Mouse (Mus musculus) myocyte (in vitro differentiated cells): ENCODE measurements around the gene Nek2.

Source experiments
- CEBPB ChIP-seq: IDR thresholded peaks from 2 replicates; pipeline ENCODE4 v1.6.1; 2011; ENCODE audit warnings: mild to moderate bottlenecking, moderate library complexity; ENCODE audit not compliant: poor library complexity, insufficient read depth, severe bottlenecking
- E2F4 ChIP-seq: IDR thresholded peaks from one replicate; pipeline ENCODE4 v1.6.1; 2011; ENCODE audit warnings: mild to moderate bottlenecking, control low read depth, moderate library complexity; ENCODE audit not compliant: insufficient read depth
- MAX ChIP-seq: IDR thresholded peaks from one replicate; pipeline ENCODE4 v1.6.1; 2011; ENCODE audit warnings: low read depth, mild to moderate bottlenecking, control low read depth
- MYOD1 ChIP-seq, 3 experiments: IDR thresholded peaks; one replicate each; pipeline ENCODE4 v1.6.1; 2011; ENCODE audit warnings: control low read depth in 2 of 3, low read depth in 2 of 3, mild to moderate bottlenecking in 2 of 3, moderate library complexity in 1 of 3; ENCODE audit not compliant: insufficient read length in 2 of 3, control insufficient read depth in 1 of 3
- MYOG ChIP-seq, 3 experiments: IDR thresholded peaks; one replicate each; pipeline ENCODE4 v1.6.1; 2011; ENCODE audit warnings: control low read depth in 2 of 3, low read depth in 2 of 3, mild to moderate bottlenecking in 2 of 3; ENCODE audit not compliant: insufficient read length in 2 of 3, control insufficient read depth in 1 of 3, insufficient read depth in 1 of 3
- POLR2A ChIP-seq: IDR thresholded peaks from one replicate; pipeline ENCODE4 v1.6.1; 2011; ENCODE audit warnings: low read depth, mild to moderate bottlenecking, control low read depth, moderate library complexity; ENCODE audit not compliant: insufficient read length
- POLR2AphosphoS2 ChIP-seq: IDR thresholded peaks from one replicate; pipeline ENCODE4 v1.6.1; 2011; ENCODE audit warnings: low read depth, control low read depth; ENCODE audit not compliant: insufficient read length
- TCF3 ChIP-seq: IDR thresholded peaks from one replicate; pipeline ENCODE4 v1.6.1; 2011; ENCODE audit warnings: low read depth, control low read depth; ENCODE audit not compliant: insufficient read length
- USF1 ChIP-seq: IDR thresholded peaks from one replicate; pipeline ENCODE4 v1.6.1; 2011; ENCODE audit warnings: low read depth, mild to moderate bottlenecking, control low read depth, moderate library complexity

GRCm38 (mm10) chr1:191804747-191805146 is 16.5 kb upstream of the Nek2 start:
- no peak for TF ChIP-seq POLR2AphosphoS2
- no peak for TF ChIP-seq USF1
- no peak for TF ChIP-seq POLR2A
- TF ChIP-seq MAX = no peak
- no peak for TF ChIP-seq E2F4
- no peak for TF ChIP-seq MYOG (IDR thresholded peaks at IDR 0.05; ENCODE audit: control insufficient read depth in 1 of 3, insufficient read depth in 1 of 3, insufficient read length in 2 of 3, low read depth in 2 of 3)
- no peak for TF ChIP-seq MYOD1 (IDR thresholded peaks at IDR 0.05; ENCODE audit: control insufficient read depth in 1 of 3, insufficient read length in 2 of 3, low read depth in 2 of 3)
- no peak for TF ChIP-seq TCF3
- no peak for TF ChIP-seq CEBPB
